Mouse (Mus musculus) kidney, postnatal 14 days (tissue): Measurements from ENCODE around the gene Spag9.

Source experiments
- DNase-seq: peaks from one replicate; pipeline ENCODE4 v3.0.0; 2022; ENCODE audit warnings: mixed read lengths

The Spag9 gene

GRCm38 (mm10) chr11:94159911-94160415, 164.1 kb downstream of the Spag9 start:
- no peak for DNase-seq

DNA sequence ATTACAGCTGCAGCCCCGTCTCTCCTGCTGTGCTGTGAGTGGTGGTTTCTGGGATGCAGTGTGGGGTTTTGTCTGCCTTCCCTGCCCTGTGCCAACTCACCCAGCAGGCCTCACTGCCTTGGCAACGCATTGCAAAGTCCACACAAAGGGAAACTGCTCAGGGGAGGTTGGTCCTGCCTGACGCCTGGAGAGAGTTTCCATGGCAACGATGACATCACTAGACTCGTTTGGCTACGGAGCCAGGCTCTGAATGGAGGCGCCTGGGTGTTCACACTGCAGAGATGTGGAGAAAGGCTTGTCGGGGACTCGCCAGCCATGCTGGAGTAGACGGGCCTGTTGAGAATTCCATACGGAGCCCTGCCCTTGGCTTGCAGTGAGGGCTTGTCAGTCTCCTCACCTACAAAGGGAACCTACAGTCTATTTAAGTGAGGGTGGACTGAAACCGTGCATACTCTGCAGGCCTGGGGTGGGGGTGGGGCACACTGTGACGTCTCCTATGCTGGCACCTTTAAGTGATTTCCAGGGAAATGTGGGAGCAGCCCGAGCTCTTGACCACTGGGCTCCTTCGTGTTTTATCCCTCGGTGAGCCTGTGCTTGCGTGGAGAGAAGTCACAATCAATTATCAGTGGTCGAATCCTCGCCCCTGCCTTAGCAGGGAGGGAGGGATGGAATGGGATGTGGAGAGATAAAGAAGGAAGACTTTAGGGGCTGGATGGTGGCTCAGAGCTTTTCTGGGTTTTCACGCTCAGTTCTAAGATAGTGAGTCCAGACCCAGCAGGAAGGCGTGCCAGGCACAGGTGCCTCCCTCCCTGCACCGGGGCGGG, 164.8 kb downstream of the Spag9 start:
- peak; percentile 93 for DNase-seq

GRCm38 (mm10) chr11:94161267-94161646, 165.4 kb downstream of the Spag9 start:
- peak; percentile 88 for DNase-seq

- DNase-seq: peak; percentile 64
Observed at GRCm38 (mm10) chr11:94161867-94162581, 166.1 kb downstream of the Spag9 start.

DNA sequence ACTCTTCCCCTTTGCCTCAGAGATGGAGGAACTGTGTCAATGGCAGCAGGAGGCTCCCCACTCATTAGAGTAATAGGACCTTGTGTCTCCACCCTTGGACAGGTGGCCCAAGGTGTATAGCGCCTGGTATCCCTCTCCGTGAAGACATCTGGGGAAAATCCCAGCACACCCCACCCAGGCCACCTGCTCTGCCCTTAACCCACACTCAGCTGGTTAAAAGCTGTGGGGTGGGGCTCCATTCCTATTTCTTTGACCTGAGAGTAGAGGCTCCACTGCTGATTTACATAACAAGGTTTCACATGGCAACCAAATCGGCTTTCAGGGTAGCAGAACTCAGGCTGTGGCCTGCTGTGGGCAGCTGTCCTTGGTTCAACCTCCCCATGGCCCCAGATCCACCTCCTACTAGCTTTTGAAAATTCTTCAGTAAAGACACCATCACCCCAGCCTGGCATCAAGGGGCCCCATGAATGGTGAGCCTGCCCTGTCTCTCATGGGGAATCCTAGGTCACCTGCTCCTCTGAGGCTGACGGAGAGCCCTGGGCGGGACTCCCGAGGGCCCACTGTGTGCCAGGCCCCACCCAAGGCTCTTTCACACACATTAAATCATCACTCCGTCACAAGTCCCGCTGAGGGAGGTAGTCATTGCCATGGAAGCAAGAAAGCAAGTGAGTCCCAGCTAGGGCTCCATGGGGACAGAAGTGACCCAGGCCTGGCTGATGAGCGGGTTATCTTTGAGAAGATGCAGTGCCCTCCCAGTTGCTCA, 167.3 kb downstream of the Spag9 start:
- no peak for DNase-seq

DNA sequence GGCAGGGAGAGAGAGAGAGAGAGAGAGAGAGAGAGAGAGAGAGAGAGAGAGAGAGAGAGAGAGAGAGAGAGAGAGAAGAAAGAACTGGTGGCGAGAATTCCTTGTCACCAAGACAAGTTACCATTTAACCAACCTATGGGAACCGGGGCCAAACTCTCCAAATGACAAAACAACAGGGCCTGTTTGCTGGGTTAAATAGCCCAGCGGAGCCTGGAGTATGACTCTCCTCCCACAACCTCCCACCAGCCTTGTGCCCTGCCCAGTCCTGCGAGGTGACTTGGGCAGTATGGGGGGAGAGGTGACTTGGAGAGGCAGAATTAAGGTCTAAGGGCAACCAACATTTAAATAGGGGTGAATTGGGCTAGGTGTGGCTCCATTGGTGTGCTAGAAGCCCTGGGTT, 169.9 kb downstream of the Spag9 start:
- peak; percentile 74 for DNase-seq

DNA sequence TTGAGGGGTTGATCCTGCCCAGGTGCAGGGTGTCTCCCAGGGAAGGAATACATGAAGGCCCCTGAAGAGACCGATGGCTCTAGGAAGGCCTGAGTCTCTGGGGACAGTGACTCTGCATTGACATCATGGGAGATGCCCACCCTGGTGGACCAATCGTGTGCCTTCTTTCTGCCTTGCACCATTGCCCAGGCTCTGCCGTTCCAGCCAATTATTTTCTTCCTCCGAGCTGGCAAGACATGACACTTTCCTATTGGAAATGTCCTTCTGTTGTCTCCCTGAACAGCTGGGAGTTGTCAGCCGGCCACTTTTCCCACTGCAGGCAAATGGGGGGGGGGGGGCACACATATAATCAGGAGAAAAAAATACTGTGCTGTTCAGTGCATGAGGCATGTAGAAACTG, 172.3 kb downstream of the Spag9 start:
- DNase-seq: no peak

- no peak for DNase-seq
Observed at GRCm38 (mm10) chr11:94169596-94169995, 173.7 kb downstream of the Spag9 start.

- peak; percentile 25 for DNase-seq
Observed at GRCm38 (mm10) chr11:94171691-94172090, 175.8 kb downstream of the Spag9 start.

DNA sequence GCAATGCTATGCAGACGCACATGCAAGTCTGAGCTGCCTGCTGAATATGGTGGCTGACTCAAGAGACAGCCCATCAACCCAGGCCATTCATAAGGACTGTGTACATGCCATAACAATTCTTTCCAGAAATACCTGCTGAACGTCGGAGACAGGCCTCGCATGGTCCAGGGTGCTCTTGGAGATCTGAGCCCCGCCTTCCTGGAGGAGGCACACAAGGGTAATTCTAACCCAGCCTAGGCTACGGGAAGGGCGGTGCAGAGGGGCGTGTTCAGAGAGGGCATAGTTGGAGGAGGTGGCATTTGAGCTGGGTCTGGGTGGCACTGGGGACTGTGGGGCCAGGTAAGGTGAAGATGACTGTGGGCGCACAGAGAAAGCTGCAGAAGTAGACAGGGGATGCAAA, 176.3 kb downstream of the Spag9 start:
- DNase-seq: peak; percentile 49

- DNase-seq: no peak
Observed at GRCm38 (mm10) chr11:94173726-94174146, 177.8 kb downstream of the Spag9 start.

- DNase-seq: no peak
Observed at GRCm38 (mm10) chr11:94175288-94175687, 179.4 kb downstream of the Spag9 start.
